Mouse (Mus musculus): ENCODE data around the gene Gpr15.

The Gpr15 gene

DNA sequence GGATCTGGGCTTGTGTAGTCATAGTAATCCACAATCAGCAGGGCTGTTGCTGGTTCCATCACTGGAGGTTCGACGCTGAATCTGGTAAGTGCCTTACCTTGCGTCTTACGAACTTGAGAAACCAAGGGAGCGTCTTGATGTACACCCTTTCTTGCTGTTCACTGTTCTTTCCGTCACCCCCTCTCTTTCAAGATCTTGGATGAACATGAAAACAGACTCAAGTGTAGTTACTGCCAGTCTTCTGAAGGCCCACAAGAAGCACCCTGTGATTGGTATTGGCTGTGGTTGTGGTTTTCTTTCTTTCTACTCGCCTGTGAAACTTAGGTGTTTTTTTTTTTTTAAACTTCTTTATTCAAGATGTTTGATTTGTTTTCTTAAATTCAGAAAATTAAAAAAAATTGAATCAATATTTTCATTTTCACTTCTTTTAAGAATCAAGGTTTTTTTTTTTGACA, at the start of gene Gpr15:
Gene Gpr15, minus strand, starts transcription at position 405 of the 455 bp plus-strand sequence.
- no peak for DNase-seq (ENCODE audit: low spot score in 2 of 2)

DNA sequence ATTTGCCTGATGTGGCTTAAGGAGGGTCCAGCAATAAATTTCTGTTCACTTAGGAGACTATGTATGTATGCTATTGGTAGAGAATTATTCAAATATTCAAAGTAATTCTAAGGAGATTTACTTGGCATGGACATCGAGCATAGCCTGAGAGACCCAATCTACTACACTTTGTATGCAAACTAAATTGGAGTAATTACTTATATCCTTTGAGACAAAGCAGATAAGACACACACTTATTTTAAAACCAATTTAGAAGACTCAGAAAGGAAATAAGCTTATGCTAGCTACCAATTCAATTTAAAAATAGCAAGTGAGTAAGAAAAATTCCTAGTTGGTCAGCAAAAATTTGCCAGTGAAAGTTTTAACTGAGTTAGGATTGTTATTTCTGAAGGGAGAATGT, 44.2 kb upstream of the Gpr15 start, which contains the start of gene Olfr172:
Gene Olfr172, minus strand, starts transcription at position 101 of the 400 bp plus-strand sequence.
- DNase-seq (ENCODE audit: low spot score in 2 of 2): no peak

DNA sequence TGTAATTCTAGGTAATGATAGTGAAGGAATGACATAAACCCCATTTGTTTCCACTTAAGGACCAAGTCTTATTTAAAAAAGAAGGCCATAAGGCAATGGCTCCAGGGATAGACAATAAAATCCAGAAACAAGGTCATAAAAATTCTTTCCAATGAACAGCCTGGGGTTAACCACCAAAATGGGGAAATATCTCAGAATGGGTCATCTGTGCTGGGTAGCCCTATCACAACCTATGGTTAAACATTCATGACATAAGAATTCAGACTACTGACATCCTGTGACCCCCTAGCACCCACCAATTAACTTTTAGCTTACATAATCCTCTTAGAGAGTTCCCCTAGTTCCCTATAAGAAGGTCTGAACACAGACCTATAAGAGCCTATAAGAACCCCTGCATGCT, 37.3 kb upstream of the Gpr15 start:
- no peak for DNase-seq (ENCODE audit: low spot score in 2 of 2)

DNA sequence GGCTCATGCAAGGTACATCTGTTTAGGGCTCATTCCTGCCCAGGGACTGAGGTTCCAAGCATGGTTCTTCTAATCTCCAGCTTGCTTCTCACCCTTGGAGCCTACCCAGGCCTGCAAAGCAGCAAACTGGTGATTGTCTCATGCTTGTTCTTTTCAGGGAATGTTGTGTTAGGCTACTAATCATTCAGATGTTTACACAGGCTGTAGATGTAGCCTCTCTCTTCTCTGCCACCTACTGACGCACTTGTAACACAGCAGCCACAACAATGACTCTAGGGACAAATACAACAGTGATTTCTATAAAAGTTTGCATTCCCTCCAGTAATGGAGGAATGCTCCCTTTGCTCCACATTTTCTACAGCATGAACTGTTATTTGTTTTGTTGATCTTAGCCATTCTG, 32.4 kb upstream of the Gpr15 start:
- no peak for DNase-seq (ENCODE audit: low spot score in 2 of 2)

DNA sequence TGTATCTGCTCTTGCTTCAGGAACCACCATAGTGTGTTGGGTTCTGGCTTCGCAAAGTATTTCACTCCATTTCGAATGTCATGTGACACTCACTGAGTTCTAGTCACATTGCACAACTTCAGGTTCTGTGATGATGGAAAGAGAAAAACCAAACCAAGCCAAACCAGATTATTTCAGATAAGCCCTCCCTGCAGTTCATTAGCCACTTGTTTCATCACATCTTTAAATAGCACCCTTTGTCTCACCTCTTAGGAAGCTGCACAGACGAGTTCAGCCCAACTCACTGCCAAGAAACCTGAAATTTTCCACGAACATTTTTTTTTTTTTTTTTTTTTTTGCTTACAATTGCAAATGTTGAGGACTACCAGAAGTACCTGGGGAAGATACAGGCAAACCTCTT, 27.8 kb upstream of the Gpr15 start:
- DNase-seq (ENCODE audit: low spot score in 2 of 2): no peak

DNA sequence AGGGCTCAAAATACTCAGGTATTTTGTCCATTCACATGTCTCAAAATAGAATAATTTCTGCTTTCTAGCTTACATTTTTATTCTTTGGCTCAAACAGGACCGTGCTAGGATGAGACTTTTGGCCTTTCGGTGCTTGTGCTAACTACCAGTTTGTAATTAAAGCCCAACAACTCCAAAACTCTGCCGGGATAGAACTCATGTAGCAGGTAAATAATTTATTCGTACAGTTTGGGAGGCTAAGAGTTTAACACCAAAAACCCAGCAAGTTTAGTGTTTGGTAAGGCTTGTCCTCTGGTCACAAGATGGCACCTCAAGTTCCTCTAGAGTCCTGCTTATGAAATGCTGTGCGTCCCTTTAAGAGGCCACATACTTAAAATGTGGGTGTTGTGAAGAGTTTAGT, 21.9 kb upstream of the Gpr15 start:
- no peak for DNase-seq (ENCODE audit: low spot score in 2 of 2)

DNA sequence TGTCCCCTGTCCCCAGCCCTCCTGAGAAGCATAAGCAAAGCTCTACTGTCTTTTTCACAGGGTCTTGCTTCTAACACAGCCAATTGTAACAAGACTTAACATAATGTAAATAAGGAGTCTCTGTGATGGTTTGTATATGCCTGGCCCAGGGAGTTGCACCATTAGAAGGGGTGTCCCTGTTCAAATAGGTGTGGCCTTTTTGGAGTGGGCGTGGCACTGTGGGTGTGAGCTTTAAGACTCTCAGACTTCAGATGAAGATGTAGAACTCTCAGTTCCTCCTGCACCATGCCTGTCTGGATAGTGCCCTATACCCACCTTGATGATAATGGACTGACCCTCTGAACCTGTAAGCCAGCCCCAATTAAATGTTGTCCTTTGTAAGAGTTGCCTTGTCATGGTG, 19.9 kb upstream of the Gpr15 start:
- DNase-seq (ENCODE audit: low spot score in 2 of 2): peak in 1 of 2 experiments; percentile 40

DNA sequence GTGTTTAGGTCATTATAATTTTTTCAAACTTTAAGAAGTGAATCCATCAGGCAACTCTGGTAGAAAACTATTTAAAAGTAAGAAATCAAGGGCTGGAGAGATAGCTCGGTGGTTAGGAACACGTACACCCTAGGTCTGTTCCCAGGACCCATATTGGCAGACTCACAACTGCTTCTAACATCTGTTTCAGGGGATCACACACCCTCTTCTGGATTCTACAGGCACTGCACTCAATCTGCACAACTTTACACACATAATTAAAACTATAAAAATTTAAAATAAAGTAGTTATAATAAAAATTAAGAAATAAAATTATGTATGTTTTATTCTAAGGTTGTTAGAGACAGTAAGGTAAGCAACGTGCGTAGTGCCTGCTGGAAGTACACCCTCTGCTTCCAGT, 19.3 kb upstream of the Gpr15 start:
- DNase-seq (ENCODE audit: low spot score in 2 of 2): no peak

DNA sequence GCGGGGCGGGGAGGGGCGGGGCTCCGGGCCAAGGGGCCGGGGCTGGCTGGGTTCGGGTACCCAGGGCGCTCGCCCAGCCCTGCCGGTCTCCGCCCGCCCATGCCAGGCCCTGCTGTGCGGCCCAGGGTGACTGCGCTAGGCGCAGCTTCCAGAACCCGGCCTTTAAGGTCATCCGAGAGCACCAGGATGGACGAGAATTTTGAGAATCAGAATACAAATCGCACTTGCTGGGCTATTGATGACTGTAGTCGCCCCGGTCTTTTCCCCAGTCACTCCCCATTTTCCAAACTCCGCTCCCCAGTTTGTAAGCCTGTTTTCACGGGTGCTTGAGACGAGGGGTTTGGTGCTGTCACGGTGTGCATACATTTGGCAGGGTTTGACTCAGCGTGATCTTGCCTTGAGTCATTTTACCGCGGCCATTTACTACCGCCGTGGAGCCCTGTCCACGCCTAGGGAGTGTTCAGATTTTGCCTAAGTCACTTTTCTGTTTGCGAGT, 9.4 kb upstream of the Gpr15 start:
- DNase-seq (ENCODE audit: low spot score in 2 of 2): no peak

DNA sequence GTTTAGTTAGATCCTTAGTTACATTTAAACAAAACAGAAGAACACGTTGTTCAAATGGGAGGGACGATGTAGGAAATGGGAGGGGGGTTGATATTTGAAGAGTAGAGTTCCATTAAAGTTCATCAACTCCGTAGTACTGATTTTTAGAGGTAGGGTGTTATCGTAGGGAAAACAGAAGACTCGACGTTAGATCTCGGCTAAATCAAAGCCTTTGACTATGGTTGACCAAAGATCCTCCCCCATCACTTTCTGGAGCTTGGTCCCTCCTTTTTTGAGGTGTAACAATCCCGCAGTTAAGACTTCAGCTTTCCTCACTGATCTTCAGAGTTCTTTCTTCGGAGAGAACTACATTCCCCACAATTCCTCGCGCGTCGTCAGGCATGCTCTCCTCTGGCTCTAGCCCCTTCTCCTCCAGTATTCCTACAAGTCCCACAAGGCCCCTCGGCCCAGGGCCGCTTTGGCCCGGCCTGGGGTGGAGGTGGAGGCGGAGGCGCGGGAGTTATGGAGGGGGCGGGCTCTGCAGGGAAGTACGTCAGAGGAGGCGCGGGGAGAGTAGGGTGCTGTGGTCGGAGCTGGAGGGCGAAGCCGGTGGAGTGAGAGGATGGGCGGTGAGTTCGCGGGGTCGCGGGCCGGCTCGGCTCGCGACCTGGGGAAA, 8.7 kb upstream of the Gpr15 start, which contains the start of gene Cldnd1:
Gene Cldnd1, plus strand, starts transcription at position 434 of the 655 bp plus-strand sequence.
- peak; percentile 80 to 93 for DNase-seq (ENCODE audit: low spot score in 2 of 2)

DNA sequence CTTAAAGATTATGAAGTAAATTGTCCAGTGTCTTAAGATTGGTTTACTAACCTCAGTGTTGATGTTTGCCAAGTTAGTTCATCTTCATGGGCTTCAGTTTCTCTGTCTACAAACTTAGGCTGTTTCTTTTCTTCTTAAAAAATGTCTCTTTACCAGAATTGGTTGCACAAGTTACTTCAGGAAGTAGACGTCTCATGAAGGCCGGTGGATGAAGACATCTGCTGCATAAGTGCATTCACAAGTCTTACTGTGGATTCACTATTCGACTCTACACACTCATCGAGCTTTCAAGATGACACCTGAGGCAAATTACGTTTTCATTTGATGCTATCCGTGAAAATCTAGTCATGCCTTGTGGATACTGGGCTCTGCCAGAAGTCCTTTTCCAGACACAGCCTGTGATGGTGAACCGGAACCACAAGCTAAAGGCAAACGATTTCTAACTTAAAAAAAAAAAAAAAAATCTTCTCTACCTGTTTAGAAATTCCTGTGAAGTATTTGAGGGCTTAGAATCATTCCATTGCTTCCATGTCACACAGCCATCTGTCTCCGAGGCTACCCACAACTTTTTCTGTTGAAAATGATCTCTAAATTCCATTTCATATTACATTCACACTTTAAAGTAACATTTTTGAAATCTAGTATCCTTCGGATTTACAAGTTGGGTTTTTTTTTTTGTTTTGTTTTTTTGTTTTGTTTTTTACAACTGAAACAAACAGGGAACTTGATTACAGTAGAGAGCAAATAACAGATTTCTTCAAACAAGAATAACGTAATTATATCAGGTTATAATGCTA, 8.0 kb upstream of the Gpr15 start:
- DNase-seq (ENCODE audit: low spot score in 2 of 2): no peak

DNA sequence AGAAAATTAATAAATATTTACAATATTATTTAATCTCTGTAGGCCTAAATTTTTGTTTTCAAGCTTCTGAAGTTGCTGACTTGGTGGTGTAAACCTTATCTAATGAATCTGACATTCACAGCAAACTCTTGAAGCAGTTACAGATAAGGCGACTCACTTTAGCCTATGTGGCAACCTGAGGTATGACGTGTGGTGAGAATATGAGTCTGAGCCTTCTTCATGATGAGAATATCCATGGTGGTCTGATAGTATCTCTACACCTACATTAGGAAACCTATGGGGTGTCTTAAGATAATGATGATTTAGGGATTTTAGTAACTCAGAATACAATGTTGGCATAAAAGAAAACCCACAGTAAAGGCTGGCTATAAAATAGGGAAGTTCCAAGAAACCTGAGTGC, 3.4 kb upstream of the Gpr15 start:
- no peak for DNase-seq (ENCODE audit: low spot score in 2 of 2)

DNA sequence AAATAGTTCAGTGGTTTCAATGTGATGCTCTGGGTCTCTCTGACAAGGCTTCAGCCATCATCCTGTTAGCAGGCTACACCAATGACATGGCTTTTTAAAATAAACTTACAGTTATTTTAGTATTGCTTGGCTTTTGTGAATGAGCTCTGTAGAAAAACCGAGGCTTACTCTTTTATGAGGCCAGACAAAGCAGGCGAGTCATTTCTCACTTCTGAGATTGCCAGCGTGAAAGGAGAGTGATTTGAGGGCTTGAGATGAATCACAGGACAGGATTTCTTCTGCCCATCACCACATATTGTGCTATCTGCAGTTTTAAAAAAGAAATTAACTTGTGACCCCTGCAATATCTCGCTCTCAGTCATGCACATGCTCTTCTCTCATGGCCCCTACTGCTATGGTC, 3.9 kb downstream of the Gpr15 start:
- DNase-seq (ENCODE audit: low spot score in 2 of 2): no peak

DNA sequence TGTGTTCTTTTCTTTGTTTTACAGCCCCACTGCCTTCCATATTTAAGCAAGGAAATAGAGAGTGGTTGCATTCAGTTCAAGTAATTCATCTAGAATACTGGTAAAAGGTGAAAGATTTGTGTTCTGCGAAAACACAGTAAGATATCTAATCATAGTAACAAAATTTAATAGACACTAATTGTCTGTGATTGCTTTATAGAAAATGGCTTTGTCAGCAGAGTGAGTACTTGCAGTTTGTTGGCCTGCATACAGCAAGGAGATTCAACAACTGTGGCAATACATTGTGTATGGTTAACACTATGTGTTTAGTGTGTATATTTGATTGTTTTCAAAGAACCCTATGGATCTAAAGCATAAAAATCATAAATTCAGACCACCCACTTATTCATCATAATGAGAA, 5.7 kb downstream of the Gpr15 start:
- DNase-seq (ENCODE audit: low spot score in 2 of 2): no peak

DNA sequence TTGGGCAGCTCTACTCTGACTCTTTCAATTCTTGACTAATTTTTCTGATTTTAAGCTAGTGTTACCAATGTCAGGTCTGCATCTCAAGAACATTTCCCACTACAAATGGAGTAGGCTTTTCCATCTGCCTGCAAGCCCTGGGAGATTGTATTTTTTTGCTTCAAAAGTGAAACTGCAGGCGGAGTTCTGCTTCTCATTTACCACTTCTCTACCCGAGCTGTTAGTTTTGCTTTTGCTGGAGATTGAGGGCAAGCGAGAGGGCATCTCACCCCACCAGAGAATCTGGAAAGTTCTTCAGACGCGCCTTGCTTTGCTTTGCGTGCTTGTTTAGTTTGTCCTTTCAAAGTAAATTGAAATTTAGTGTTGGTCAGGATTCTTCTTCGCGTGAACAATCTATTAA, 6.6 kb downstream of the Gpr15 start:
- no peak for DNase-seq (ENCODE audit: low spot score in 2 of 2)

DNA sequence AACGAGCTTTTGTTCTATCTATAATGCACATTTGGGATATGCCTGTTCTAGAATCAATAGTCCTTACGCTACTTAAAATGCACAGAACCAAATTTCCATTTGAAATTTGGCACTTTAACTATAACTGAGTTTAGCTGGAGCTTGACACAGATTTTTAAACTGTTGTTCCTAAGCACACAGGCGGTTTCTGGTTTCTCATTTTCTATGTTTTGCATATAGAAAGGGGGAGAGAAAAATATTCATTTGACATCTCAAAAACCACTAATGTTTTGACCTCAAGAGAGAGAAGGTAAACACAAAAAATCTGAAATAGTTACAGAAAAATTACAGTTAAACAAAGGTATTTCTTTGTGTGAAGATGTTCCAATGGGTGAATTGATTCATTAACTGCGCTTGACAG, 9.3 kb downstream of the Gpr15 start:
- DNase-seq (ENCODE audit: low spot score in 2 of 2): no peak

DNA sequence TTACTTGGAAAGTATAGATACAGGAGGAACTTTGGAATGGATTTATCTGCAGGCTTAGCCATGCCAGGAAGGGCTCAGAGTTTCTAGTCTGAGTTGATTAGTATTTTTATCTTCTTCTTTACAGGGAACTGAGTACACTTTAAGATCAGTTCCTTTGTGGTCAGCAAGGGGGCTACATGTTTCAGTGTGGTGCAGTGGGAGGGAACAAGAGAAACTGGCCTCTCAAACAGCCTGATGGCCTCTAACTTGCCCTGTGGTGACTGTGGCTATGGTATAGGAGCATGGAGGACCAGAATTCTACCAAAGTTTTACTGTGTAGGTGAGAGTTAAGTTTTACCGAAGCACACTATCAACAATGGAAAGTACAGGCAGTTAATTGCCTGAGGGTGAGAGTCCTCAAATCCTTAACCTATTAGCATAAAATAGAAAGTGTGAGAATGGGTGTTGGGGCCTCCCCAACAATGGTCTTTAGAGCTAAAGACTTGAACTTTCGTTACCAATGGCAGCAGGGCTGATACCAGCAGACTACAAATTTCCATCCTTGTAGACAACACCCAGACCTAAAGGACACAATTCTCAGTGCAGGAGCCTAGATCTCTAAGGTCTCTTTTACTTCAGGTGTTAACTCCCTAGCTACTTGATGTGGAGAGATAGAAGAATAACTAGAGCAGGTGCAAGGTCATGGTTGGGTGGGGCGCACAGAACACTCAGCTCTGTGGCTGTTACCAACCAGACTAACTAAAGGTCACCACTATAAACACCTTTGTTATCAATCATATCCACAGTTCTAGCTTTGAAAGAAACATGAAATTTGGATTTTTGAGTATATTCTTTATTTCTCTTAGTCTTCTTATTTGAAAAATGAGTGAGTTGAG, 10.0 kb downstream of the Gpr15 start:
- no peak for DNase-seq (ENCODE audit: low spot score in 2 of 2)

DNA sequence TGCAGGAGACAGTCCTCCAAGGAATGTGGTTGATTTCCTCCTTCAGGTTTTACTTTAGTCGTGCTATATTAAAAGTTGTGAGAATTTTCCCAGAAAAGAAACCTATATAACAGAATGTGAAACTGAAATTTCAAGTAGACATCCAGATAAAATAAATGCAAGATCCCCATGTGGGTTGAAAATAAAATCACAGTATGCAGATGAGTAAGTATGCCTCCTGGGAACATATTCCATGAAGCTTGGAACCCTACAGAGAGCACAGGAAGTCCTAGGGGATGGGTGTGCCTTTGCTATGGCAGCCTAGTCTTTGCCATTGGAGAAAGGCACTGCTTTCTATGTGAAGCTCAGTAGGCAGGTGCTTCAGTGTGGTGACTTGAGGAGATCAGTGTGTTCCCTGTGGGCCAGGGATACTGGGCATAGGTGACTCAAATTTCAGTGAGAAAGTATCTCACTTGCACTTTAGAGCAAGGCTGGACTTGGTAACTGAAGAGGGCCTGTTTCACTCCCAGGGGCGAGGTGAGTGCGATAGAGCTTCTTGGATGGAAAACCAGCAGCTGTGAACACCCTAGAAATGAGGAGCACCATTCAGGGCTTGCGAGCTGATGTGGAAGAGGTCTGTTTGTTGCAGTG, 11.5 kb downstream of the Gpr15 start:
- no peak for DNase-seq (ENCODE audit: low spot score in 2 of 2)

DNA sequence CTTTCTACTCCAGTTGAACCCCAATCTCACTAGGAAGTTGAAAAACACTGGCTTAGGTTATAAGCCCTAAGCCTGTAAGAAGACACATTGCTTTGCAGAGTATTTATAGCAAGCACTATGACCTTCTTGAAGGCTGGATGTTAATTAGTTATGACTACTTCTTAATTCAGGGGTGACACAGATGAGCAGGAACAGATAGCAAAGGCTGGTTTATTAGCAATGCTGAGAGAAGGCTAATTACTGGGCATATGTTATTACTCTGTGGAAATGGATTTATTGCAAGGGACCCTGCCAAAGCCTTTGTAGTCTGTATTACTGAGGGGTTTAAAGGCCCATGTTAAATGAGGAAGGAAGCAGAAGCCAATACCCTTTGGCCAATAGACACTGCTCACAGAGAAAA, 13.9 kb downstream of the Gpr15 start:
- no peak for DNase-seq (ENCODE audit: low spot score in 2 of 2)

DNA sequence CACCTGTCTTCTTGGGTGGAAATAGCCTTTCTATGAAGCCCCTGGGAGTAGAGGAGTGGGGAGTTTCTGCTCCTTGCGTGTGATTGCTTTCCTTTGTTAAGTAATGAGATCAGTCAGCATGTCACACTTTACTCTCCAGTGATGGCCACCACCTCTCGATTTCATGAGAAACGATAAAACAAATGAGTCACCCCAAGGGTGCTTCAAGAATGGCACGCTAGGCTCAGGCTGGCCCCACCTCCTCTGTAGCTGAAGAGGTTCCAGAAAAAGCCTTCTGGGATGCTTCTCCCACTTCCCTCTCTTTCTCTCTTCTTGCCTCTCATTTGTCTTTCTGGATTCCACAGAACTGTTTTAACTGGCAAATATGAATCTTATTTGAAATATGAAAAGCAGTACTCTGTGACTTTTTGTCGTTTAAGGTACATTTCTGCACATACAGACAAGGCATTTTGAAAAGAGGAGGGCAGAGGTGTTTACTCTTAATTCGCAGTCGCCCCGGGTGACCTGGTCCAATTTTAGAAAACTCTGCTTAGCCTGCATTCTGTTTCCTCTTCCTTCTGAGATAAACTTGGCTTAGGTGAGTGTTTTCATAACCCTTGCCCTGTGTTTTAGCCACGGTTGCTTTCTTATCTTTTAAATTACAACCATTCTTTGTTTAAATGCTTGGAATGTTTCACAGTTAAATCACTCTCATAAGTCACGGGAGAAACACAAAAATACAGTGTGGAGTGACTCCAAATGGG, 15.3 kb downstream of the Gpr15 start:
- DNase-seq (ENCODE audit: low spot score in 2 of 2): no peak

Measured in spleen, postnatal 10 days (tissue).